Mouse (Mus musculus) embryonic facial prominence, embryonic 11.5 days (tissue): ENCODE measurements around the gene B230219D22Rik. TPM values are rescaled to one million over a fixed set of nuclear protein-coding genes. Genes with fewer than 3 reads are reported as not detected.
A peak's percentile ranks its signal among the peaks of the same experiment; 100 is the strongest.

Experiments used
- ATAC-seq: fragments of 200-750 bp; cut with Nextera tagmentation; replicated peaks from 2 replicates; pipeline ENCODE4 v1.8.0; 2017; ENCODE audit warnings: low read depth; ENCODE audit not compliant: insufficient number of reproducible peaks, low FRiP score, low TSS enrichment
- DNase-seq: peaks from one replicate; pipeline ENCODE4 v3.0.0-alpha.2; 2015; ENCODE audit warnings: low spot score
- H3K27ac ChIP-seq: fragments of 300-500 bp; sonication (generic); replicated peaks from 2 replicates; pipeline ENCODE4 v1.5.1; 2014; ENCODE audit warnings: mild to moderate bottlenecking, low read depth, low read length, control low read depth
- H3K27me3 ChIP-seq: fragments of 300-500 bp; sonication (generic); 2 replicates; pipeline ENCODE4 v1.6.1; 2014; ENCODE audit warnings: mild to moderate bottlenecking, low read length, moderate library complexity, mixed read lengths; ENCODE audit not compliant: control insufficient read depth, insufficient read depth
- H3K36me3 ChIP-seq: fragments of 300-500 bp; sonication (generic); replicated peaks from 2 replicates; pipeline ENCODE4 v1.6.1; 2014; ENCODE audit warnings: low read depth, mild to moderate bottlenecking, low read length, moderate library complexity, mixed read lengths; ENCODE audit not compliant: control insufficient read depth, insufficient read depth
- H3K4me1 ChIP-seq: fragments of 300-500 bp; sonication (generic); 2 replicates; pipeline ENCODE4 v1.6.1; 2014; ENCODE audit warnings: low read length, mixed read lengths; ENCODE audit not compliant: control insufficient read depth, insufficient read depth
- H3K4me2 ChIP-seq: fragments of 300-500 bp; sonication (generic); 2 replicates; pipeline ENCODE4 v1.6.1; 2014; ENCODE audit warnings: low read depth, mild to moderate bottlenecking, control low read depth, low read length, moderate library complexity
- H3K4me3 ChIP-seq: fragments of 300-500 bp; sonication (generic); 2 replicates; pipeline ENCODE4 v1.5.1; 2014; ENCODE audit warnings: low read depth, low read length, control low read depth
- H3K9ac ChIP-seq: fragments of 300-500 bp; sonication (generic); replicated peaks from 2 replicates; pipeline ENCODE4 v1.6.1; 2014; ENCODE audit warnings: mild to moderate bottlenecking, control low read depth, low read length
- H3K9me3 ChIP-seq: fragments of 300-500 bp; sonication (generic); replicated peaks from 2 replicates; pipeline ENCODE4 v1.6.1; 2016; ENCODE audit warnings: mild to moderate bottlenecking, low read length, inconsistent platforms, mixed read lengths; ENCODE audit not compliant: control insufficient read depth
- WGBS: fragments of 180-500 bp; shearing (Covaris S2); extraction: QIAGEN DNeasy Blood & Tissue Kit; methylation state at CpG from one replicate; pipeline ENCODE4 v1.1.7; 2014; 5-methylcytosine and 5-hydroxymethylcytosine counted together
- polyA plus RNA-seq: library from polyadenylated mRNA; unstranded; fragments of >200 nt; fragmentation: Nextera tagmentation; extraction: Ambion mirVana; gene quantifications from 2 replicates; pipeline ENCODE4 v1.2.1, GENCODE M21; 2014

B230219D22Rik gene
- polyA plus RNA-seq, 1 experiment from 2014 or later: 82.0 TPM

DNA sequence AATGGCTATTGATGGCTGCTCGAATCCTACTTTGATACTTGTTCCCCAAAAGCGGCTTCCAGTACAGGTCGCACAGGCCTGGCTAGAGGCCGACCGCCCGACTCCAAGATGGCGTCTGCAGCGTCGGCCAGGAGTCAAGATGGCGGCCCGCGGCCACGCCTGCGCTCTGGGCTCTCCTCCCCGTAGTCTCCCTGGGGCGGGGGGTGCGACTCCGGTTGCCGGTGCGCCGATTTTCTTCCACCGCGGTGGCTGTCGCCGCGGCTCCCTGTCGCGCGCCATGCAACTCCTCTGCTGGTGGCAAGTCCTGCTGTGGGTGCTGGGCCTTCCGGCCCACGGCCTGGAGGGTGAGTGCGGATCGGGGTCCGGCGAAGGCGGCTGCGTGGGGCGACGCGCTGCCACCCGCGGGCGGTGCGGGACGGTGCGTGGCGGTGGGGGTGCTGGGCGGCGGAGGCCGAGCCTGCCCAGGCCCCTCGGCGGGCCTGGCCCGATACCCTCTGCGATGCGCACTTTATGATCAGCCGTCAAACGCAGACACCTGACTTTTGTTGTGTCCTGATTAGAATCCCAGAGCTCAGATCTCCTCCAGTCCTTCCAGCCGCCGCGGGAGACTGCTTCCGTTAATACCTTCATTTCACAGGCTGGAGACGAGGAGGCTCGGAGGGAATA, 21.7 kb downstream of the B230219D22Rik start, which contains the start of gene Txndc15:
Txndc15 (plus strand) TSS at position 150 of the 666 bp plus-strand sequence.
- Histone ChIP-seq H3K4me3 (peak within 1 kb of the TSS; percentile 91), H3K27ac (peak within 1 kb of the TSS; percentile 73), H3K4me2 (peak within 1 kb of the TSS; percentile 64), H3K9me3 (no peaks in the 10 kb centered on the region), H3K36me3 (no peaks in the 10 kb centered on the region; the same call in 1 of the 2 replicates), H3K4me1 (no peaks in the 10 kb centered on the region), H3K27me3 (no peaks in the 10 kb centered on the region), H3K9ac (peak within 1 kb of the TSS; percentile 96)
- WGBS: 2% methylated on average over 49 of the region's 63 CpGs
- peak; percentile 89 for DNase-seq
- ATAC-seq: peak; percentile 83

- Histone ChIP-seq H3K27me3 (no peaks in the 10 kb centered on the region), H3K4me3 (peak overlapping the region; percentile 91), H3K9ac (peak overlapping the region; percentile 96), H3K36me3 (no peaks in the 10 kb centered on the region; the same call in 1 of the 2 replicates), H3K4me1 (no peaks in the 10 kb centered on the region), H3K4me2 (peak overlapping the region; percentile 64), H3K27ac (peak overlapping the region; percentile 73), H3K9me3 (no peaks in the 10 kb centered on the region)
- 13% methylated on average over 5 of the region's 5 CpGs for WGBS
- no peak for DNase-seq
- ATAC-seq: no peak
Observed at GRCm38 (mm10) chr13:55715167-55715512, 22.2 kb downstream of the B230219D22Rik start.

- H3K27me3 ChIP-seq: no peaks in the 10 kb centered on the region
Observed at GRCm38 (mm10) chr13:55715908-55716510, 23.1 kb downstream of the B230219D22Rik start.

DNA sequence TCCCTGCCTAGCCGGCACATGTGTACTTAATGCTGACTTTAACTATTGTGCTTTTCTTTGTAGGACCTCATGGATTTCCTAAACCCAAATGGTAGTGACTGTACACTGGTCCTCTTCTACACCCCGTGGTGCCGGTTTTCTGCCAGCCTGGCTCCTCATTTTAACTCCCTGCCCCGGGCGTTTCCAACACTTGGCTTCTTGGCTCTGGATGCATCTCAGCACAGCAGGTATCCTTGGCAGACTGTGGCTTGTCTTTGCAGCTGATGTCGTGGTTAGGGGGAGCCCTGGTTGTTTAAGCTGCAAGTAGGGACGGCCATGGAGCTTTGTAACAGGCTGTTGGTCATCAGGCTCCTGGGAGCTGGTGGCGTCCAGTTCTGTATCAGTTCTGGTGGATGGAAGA, 28.6 kb downstream of the B230219D22Rik start:
- no peak overlapping the region for H3K4me2 ChIP-seq
- H3K4me3 ChIP-seq: no peak overlapping the region
- H3K27me3 ChIP-seq: no peaks in the 10 kb centered on the region
- H3K4me1 ChIP-seq: no peaks in the 10 kb centered on the region
- no peak overlapping the region for H3K9ac ChIP-seq
- H3K27ac ChIP-seq: no peak overlapping the region
- DNase-seq: no peak
- peaks cover 6% of the 10 kb centered on the region for H3K36me3 ChIP-seq
- no peak for ATAC-seq
- H3K9me3 ChIP-seq: no peaks in the 10 kb centered on the region
- WGBS: 80% methylated on average over 8 of the region's 8 CpGs

More at GRCm38 (mm10) chr13:55715908-55716510, 23.1 kb downstream of the B230219D22Rik start:
- Histone ChIP-seq H3K4me1 (no peaks in the 10 kb centered on the region), H3K9me3 (no peaks in the 10 kb centered on the region), H3K27ac (no peak overlapping the region), H3K4me2 (no peak overlapping the region), H3K4me3 (no peak overlapping the region), H3K36me3 (no peaks in the 10 kb centered on the region; the same call in 1 of the 2 replicates), H3K9ac (no peak overlapping the region)
- WGBS: 91% methylated on average over 6 of the region's 7 CpGs
- DNase-seq (no peak), ATAC-seq (no peak)

DNA sequence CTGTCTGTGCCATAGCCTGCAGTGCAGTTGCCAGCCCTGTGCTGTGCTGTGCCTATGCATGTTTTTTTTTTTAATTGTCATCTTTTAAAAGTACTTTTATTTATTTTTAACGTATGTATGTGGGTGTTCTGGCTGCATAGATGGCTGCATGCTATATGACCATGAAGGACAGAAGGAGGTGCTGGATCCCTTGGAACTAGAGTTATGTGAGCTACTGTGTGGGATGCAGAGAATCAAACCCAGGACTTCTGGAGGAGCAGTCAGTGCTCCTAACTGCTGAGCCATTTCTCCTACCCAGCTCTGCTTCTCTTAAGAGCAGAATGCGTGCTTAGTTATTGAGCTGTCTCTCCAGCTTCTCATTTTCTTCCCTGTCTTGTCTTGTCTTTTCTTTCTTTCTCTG, 29.1 kb downstream of the B230219D22Rik start:
- H3K27ac ChIP-seq: no peak overlapping the region
- no peaks in the 10 kb centered on the region for H3K27me3 ChIP-seq
- peaks cover 6% of the 10 kb centered on the region for H3K36me3 ChIP-seq
- no peak overlapping the region for H3K4me3 ChIP-seq
- no peaks in the 10 kb centered on the region for H3K4me1 ChIP-seq
- 93% methylated on average over 2 of the region's 2 CpGs for WGBS
- ATAC-seq: no peak
- no peak overlapping the region for H3K9ac ChIP-seq
- no peak for DNase-seq
- no peaks in the 10 kb centered on the region for H3K9me3 ChIP-seq
- no peak overlapping the region for H3K4me2 ChIP-seq

DNA sequence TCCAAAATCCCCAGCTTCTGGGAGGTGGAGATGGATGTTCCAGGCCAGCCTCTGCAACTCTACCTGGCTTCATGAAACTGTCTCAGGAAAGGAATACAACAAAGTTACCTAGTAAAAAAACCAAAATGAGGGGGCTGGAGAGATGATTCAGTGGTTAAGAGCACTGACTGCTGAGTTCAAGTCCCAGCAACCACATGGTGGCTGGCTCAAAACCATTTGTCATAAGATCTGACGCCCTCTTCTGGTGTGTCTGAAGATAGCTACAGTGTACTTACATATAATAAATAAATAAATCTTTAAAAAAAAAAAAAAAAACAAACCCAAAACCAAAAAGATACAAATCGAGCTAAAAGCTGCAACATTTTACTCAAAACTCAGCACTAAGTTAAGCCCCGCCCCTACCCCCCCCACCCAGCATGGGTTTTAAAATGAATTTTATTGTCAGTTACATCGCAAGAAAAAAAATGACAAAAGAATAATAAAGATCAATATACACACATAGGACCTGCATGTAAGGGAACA, 33.7 kb downstream of the B230219D22Rik start:
- H3K9me3 ChIP-seq: no peaks in the 10 kb centered on the region
- ATAC-seq (no peak), DNase-seq (no peak)
- WGBS: 5% methylated on average over 4 of the region's 4 CpGs
- H3K27me3 ChIP-seq: no peaks in the 10 kb centered on the region
- peaks cover 4% of the 10 kb centered on the region for H3K36me3 ChIP-seq
- H3K27ac ChIP-seq: peak overlapping the region; percentile 92
- H3K4me1 ChIP-seq: no peaks in the 10 kb centered on the region
- peak overlapping the region; percentile 51 for H3K4me3 ChIP-seq
- H3K9ac ChIP-seq: peak overlapping the region; percentile 78
- peak overlapping the region; percentile 64 for H3K4me2 ChIP-seq

DNA sequence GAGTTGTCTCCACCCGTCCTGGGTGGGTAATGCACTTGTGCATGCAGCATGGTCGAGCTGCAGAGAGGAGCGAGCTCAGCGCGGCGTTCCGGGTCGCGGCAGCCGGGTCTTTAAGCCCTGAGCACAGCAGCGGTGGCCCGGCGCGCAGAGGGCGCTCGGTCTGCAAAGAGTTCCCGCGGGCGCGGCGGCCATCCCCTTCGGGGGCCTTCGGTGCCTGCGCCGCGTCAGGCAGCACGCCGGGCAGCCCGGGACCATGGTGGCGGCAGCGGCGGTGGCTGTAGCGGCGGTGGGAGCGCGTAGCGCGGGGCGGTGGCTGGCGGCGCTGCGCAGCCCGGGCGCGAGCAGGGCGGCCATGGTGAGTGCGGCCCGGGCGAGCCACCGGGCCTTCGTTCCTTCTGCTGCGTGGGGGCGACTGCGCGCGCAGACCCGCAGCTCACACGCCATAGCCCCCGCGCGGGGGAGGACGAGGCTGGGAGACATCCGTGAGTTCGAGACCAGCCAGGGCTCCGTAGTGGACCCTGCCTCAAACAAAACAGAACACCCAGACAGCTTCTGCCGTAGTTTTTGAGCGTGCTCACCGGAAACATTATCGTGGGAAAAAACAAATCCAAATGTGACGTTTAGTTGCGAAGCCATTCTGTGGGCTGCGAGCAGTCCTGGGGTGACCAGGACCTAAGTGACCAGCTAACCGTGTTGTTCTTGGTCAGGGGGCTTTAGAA, 34.4 kb downstream of the B230219D22Rik start, which contains the start of gene Pcbd2:
Pcbd2 (plus strand) TSS at position 249 of the 719 bp plus-strand sequence.
- Histone ChIP-seq H3K4me3 (peak within 1 kb of the TSS; percentile 51), H3K27me3 (no peaks in the 10 kb centered on the region), H3K27ac (peak within 1 kb of the TSS; percentile 92), H3K9ac (peak within 1 kb of the TSS; percentile 78), H3K4me1 (no peaks in the 10 kb centered on the region), H3K36me3 (peaks cover 3% of the 10 kb centered on the region; the same call in 1 of the 2 replicates), H3K4me2 (peak within 1 kb of the TSS; percentile 64), H3K9me3 (no peaks in the 10 kb centered on the region)
- DNase-seq: peak; percentile 84
- ATAC-seq: peak; percentile 91
- under 1% methylated on average over 68 of the region's 73 CpGs for WGBS
